Mouse (Mus musculus) liver, embryonic 16.5 days (tissue): Measurements from ENCODE around the gene Noto. TPM values are rescaled to one million over a fixed set of nuclear protein-coding genes. Genes with fewer than 3 reads are reported as not detected.
A peak's percentile ranks its signal among the peaks of the same experiment; 100 is the strongest.
"Not testable (repeated sequence)": the region's sequence is repeated elsewhere in the genome, so short reads cannot be mapped to it uniquely, and the experiment has no call there.

Experiments used
- ATAC-seq: fragments of 200-750 bp; cut with Nextera tagmentation; 2 replicates; pipeline ENCODE4 v1.8.0; 2017; ENCODE audit warnings: low read depth, mild to moderate bottlenecking, moderate number of reproducible peaks, moderate library complexity
- H3K27ac ChIP-seq: fragments of 300-500 bp; sonication (generic); 2 replicates; pipeline ENCODE4 v1.5.1; 2014; ENCODE audit warnings: mild to moderate bottlenecking, low read length
- H3K27me3 ChIP-seq: fragments of 300-500 bp; sonication (generic); 2 replicates; pipeline ENCODE4 v1.6.1; 2014; ENCODE audit warnings: low read depth, low read length, mixed read lengths; ENCODE audit not compliant: control insufficient read depth, insufficient read depth
- H3K36me3 ChIP-seq: fragments of 300-500 bp; sonication (generic); 2 replicates; pipeline ENCODE4 v1.6.1; 2014; ENCODE audit warnings: mild to moderate bottlenecking; ENCODE audit not compliant: control insufficient read depth, insufficient read depth
- H3K4me1 ChIP-seq: fragments of 300-500 bp; sonication (generic); 2 replicates; pipeline ENCODE4 v1.6.1; 2014; ENCODE audit warnings: low read depth, low read length, mixed read lengths; ENCODE audit not compliant: control insufficient read depth
- H3K4me2 ChIP-seq: fragments of 300-500 bp; sonication (generic); 2 replicates; pipeline ENCODE4 v1.6.1; 2014; ENCODE audit warnings: low read depth, low read length, mixed read lengths
- H3K4me3 ChIP-seq: fragments of 300-500 bp; sonication (generic); 2 replicates; pipeline ENCODE4 v1.5.1; 2014; ENCODE audit warnings: low read depth, mild to moderate bottlenecking, low read length
- H3K9ac ChIP-seq: fragments of 300-500 bp; sonication (generic); 2 replicates; pipeline ENCODE4 v1.6.1; 2014; ENCODE audit warnings: low read depth, low read length
- H3K9me3 ChIP-seq: fragments of 300-500 bp; sonication (generic); replicated peaks from 2 replicates; pipeline ENCODE4 v1.6.1; 2016; ENCODE audit warnings: low read length; ENCODE audit not compliant: control insufficient read depth
- whole genome bisulfite sequencing: fragments of 180-500 bp; shearing (Covaris S2); extraction: QIAGEN DNeasy Blood & Tissue Kit; methylation state at CpG from one replicate; pipeline ENCODE4 v1.1.7; 2014; ENCODE audit not compliant: insufficient replicate concordance; 5-methylcytosine and 5-hydroxymethylcytosine counted together
- polyA plus RNA-seq: library from polyadenylated mRNA; unstranded; fragments of >200 nt; fragmentation: Nextera tagmentation; extraction: Ambion mirVana; gene quantifications from 2 replicates; pipeline ENCODE4 v1.2.1, GENCODE M21; 2015

The Noto gene
- polyA plus RNA-seq, 1 experiment from 2014 or later = not detected

DNA sequence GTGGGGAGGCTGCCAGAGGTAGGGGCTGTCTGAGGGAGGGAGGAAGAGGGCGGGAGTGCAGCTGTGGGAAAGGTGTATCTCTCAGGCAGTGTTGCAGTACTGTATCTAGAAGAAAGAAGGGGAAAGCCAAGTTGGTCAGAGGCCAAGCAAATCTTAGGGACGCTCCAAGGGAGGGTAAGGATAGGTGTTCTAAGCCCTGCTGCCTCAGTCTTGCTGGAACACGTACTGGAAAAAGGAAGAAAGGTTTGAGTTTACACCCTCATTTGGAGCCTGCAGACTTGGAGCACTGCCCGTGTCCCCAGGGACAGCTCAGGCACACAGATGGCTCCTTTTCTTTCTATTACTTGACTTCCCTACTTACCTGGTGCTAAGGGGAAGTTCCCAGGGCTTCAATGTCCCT is 17.5 kb downstream of the Noto start:
- Histone ChIP-seq H3K27ac (no peak overlapping the region), H3K36me3 (peaks cover 9% of the 10 kb centered on the region; the same call in 1 of the 2 replicates), H3K9ac (no peak overlapping the region), H3K9me3 (no peaks in the 10 kb centered on the region), H3K27me3 (no peaks in the 10 kb centered on the region), H3K4me2 (no peak overlapping the region), H3K4me3 (no peak overlapping the region), H3K4me1 (no peaks in the 10 kb centered on the region)
- ATAC-seq = no peak
- 73% methylated on average over 4 of the region's 4 CpGs for WGBS

DNA sequence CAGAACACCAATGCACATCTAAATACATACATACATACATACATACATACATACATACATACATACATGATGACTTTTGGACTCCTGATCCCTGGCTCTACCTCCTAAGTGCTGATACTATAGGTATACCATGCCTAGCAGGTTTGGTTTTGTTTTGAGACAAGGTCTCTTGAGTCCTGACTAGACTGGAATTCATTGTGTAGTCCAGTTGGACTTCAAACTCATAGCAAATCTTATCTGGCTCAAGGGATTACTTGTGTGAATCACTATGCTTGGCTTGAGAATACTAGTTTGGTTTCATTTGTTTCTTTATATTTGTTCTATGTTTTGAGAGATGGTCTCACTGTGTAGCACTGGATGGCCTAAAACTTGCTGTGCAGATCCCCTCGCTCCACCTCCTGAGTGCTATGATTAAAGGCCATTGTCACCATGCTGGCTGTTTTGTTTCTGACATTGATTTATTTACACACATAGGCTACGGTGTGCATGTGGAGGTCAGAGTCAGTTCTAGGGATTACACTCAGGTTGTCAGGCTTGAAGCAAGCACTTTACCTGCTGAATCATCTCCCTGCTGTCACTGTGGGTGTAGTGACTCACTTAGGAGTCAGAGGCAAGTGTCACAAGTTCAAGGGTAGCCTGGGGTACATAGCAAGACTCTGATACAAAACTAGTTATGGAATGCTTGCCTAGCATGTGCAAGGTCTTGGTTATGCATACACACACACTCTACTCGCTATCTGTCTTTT is 20.0 kb downstream of the Noto start:
- Histone ChIP-seq H3K27ac (no peak overlapping the region), H3K4me3 (no peak overlapping the region), H3K9me3 (no peaks in the 10 kb centered on the region), H3K27me3 (no peaks in the 10 kb centered on the region), H3K9ac (no peak overlapping the region), H3K36me3 (peaks cover 6% of the 10 kb centered on the region; the same call in 1 of the 2 replicates), H3K4me2 (no peak overlapping the region), H3K4me1 (no peaks in the 10 kb centered on the region)
- WGBS = 62% methylated on average over 3 of the region's 3 CpGs
- ATAC-seq = no peak

DNA sequence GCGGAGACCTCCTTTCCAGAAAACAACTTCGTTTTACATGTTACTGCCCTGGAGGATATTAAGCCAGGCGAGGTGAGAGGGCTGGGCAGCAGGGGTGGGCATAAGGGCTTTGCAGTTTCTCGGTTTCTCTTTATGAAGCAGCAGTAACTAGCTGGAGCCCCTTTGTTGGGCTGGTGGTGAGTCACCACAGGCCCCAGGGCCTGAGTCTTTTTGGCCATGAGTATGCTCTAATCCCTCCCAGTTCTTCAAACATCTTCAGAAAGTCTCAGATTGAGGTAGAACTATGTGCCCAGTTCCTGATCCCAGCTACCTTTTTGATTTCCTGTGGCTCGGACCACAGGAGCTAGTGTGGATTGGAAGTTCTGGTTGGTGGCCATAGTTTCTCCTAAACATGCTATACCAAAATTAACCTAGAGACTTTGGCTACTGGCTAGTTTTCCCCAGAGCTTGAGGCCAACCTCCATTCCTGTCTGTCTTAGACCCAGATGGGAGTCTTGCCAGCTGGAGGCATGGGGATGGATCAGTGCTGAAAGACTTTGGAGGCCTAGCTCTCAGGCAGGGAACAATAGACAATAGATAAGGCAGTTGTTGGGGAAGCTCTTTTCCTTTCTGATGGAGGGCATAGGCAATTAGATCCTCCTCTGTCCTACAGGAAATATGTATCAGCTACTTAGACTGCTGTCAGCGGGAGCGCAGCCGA is 20.7 kb downstream of the Noto start:
- Histone ChIP-seq H3K4me1 (no peaks in the 10 kb centered on the region), H3K4me3 (no peak overlapping the region), H3K27me3 (no peaks in the 10 kb centered on the region), H3K9me3 (no peaks in the 10 kb centered on the region), H3K4me2 (no peak overlapping the region), H3K27ac (no peak overlapping the region), H3K9ac (no peak overlapping the region), H3K36me3 (0 out of 2 replicates have a peak, but pooled peaks cover 4% of the 10 kb centered on the region)
- no peak for ATAC-seq
- 74% methylated on average over 8 of the region's 8 CpGs for WGBS

- Histone ChIP-seq H3K9me3 (no peaks in the 10 kb centered on the region), H3K4me2 (no peak overlapping the region), H3K4me1 (peaks cover 2% of the 10 kb centered on the region), H3K27me3 (no peaks in the 10 kb centered on the region), H3K9ac (no peak overlapping the region), H3K27ac (no peak overlapping the region), H3K36me3 (0 out of 2 replicates have a peak, but pooled peaks cover 4% of the 10 kb centered on the region), H3K4me3 (no peak overlapping the region)
- WGBS = 68% methylated on average over 5 of the region's 5 CpGs
- ATAC-seq = no peak
These were observed 21.6 kb downstream of the Noto start for GRCm38 (mm10) chr6:85445286-85445685.

DNA sequence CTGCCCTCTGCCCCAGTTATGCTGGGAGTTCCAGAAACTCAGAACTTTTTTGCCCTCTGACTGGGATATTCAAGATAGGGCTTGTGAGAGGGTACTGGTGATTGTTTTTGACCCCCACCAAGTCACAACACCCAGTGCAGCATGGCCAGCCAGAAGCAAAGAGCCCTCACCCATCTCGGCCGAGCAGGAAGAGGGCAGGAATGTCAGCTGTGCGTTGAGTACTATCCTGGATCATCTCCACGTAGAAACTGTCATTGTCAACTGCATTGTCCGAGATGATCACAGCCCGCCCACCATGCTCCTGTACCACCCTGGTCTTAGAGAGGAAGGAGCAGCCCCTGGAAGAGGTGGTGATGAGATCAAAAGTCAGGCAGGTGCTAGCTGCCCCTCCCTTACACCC is 23.7 kb downstream of the Noto start:
- H3K36me3 ChIP-seq = 0 out of 2 replicates have a peak, but pooled peaks cover 4% of the 10 kb centered on the region
- no peak for ATAC-seq
- no peak overlapping the region for H3K4me2 ChIP-seq
- 72% methylated on average over 6 of the region's 6 CpGs for WGBS
- H3K9ac ChIP-seq = no peak overlapping the region
- H3K27me3 ChIP-seq = no peaks in the 10 kb centered on the region
- no peak overlapping the region for H3K27ac ChIP-seq
- no peaks in the 10 kb centered on the region for H3K9me3 ChIP-seq
- no peak overlapping the region for H3K4me3 ChIP-seq
- H3K4me1 ChIP-seq = peaks cover 8% of the 10 kb centered on the region

- not testable (repeated sequence) for H3K27me3 ChIP-seq, ATAC-seq, H3K27ac ChIP-seq, H3K9me3 ChIP-seq, H3K36me3 ChIP-seq
- Histone ChIP-seq H3K4me1 (peaks cover 28% of the 10 kb centered on the region), H3K9ac (peak overlapping the region; percentile 90), H3K4me3 (peak overlapping the region; percentile 80), H3K4me2 (peak overlapping the region; percentile 100)
- 24% methylated on average over 1 of the region's 1 CpGs for WGBS
These were observed 26.5 kb downstream of the Noto start for GRCm38 (mm10) chr6:85450140-85450539.

DNA sequence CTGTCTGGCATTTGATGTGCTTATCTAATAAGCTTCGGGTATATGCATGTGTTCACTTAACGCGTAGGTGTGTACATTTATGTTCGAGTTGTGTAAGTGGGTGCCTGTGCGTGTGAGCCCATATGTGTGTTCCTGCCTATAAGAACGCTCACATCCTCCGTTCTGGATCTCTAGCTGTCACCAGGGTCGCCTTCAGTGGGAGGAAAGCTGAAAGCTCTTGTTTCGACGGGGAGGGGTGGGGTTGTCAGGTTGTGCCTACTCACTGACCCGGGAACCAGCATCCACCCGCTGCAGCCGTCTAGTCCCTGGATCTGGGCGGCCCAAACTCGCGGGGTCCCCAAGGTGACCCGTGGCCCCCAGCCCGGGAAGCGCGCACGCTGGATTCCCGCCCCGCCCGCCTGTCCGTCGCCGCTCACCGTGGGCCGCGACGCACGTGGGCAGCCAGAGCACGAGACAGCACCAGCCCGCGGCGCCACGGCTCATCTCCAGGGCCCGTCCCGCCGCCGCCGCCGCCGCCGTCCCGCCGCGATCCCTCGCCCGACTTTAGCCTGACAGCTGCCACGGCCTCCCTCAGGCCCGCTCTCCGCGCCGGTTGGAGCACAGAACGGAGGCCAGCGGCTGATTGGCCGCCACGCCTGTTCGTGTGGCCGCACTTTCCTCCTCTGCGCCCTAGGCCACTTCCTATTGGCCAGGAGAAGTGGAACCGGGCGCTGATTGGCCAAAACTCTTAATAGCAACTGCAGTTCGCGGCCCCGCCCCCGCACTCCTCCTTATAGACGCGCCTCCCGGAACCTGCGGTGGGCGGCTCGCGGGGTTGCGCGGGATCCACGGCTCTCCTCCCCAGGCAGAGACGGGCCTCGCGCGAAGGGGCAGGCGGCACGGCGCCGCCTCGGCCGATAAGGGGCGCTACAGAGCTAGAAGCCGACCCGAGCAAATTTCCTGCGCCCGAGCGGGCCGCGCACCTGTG is 27.3 kb downstream of the Noto start, which contains the start of gene Cct7:
Cct7 (plus strand) TSS at position 818 of the 967 bp plus-strand sequence.
- no peaks in the 10 kb centered on the region for H3K27me3 ChIP-seq
- H3K9me3 ChIP-seq = no peaks in the 10 kb centered on the region
- no peaks in the 10 kb centered on the region for H3K36me3 ChIP-seq
- peak; percentile 94 for ATAC-seq
- peaks cover 29% of the 10 kb centered on the region for H3K4me1 ChIP-seq
- H3K4me3 ChIP-seq = peak within 1 kb of the TSS; percentile 80
- H3K9ac ChIP-seq = peak within 1 kb of the TSS; percentile 91
- WGBS = under 1% methylated on average over 96 of the region's 96 CpGs
- H3K4me2 ChIP-seq = peak within 1 kb of the TSS; percentile 100
- peak within 1 kb of the TSS; percentile 96 for H3K27ac ChIP-seq

- ATAC-seq = peak; percentile 72
- WGBS = under 1% methylated on average over 54 of the region's 54 CpGs
- Histone ChIP-seq H3K36me3 (no peaks in the 10 kb centered on the region), H3K4me1 (peaks cover 37% of the 10 kb centered on the region), H3K4me2 (peak within 1 kb of the TSS; percentile 100), H3K27me3 (no peaks in the 10 kb centered on the region), H3K9me3 (no peaks in the 10 kb centered on the region), H3K4me3 (peak within 1 kb of the TSS; percentile 80), H3K27ac (peak within 1 kb of the TSS; percentile 96), H3K9ac (peak within 1 kb of the TSS; percentile 91)
These were observed 28.2 kb downstream of the Noto start, which contains the start of gene Pradc1 for GRCm38 (mm10) chr6:85451664-85452410. TSS of gene Pradc1 (minus strand) at chr6:85451970.
